Mouse (Mus musculus) thymus, adult 2 months (tissue): Measurements from ENCODE around the gene Mllt6.

Source experiments
- CTCF ChIP-seq: fragments of 200-500 bp; IDR thresholded peaks from 2 replicates; pipeline ENCODE4 v1.5.1; 2012; ENCODE audit warnings: mild to moderate bottlenecking, control low read depth, low read length, moderate library complexity, borderline replicate concordance; ENCODE audit not compliant: control insufficient read depth, poor library complexity, insufficient read depth; ENCODE audit errors: extremely low read depth
- POLR2A ChIP-seq: fragments of 200-500 bp; IDR thresholded peaks from 2 replicates; pipeline ENCODE4 v1.6.1; 2012; ENCODE audit warnings: mild to moderate bottlenecking, low read length, control low read depth, moderate library complexity; ENCODE audit not compliant: control insufficient read depth, poor library complexity, insufficient read depth; ENCODE audit errors: extremely low read depth

GRCm38 (mm10) chr11:97662893-97663527, at the start of gene Mllt6:
- no peak for TF ChIP-seq CTCF
- TF ChIP-seq POLR2A, result 0 out of 2 replicates have a peak, but pooled peaks have one; percentile 30
